Mouse (Mus musculus) thymus, postnatal 14 days (tissue): ENCODE results near the gene Olfr992.
"Not testable (repeated sequence)": the region's sequence is repeated elsewhere in the genome, so short reads cannot be mapped to it uniquely, and the experiment has no call there.

Experiments used
- DNase-seq: peaks from one replicate; pipeline ENCODE4 v3.0.0; 2021

The Olfr992 gene

DNA sequence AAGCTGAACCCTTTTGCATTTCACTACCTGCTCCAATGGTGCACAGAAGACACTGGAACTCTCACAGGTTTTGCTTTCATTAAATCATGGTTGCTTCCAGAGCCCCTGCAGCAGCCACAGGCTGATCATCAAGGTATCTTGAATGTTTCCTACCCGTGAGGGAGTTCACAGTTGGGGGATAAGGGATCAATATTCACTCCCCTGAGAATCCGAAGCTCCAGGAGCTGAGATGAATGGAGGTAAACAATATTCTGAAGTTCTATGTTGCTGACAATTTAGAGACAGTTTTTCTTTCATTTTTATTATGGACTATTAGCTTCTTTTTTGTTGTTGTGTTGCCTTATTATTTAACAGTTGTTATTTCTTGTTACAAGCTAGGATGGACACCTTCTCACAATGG, at the start of gene Olfr992:
Gene Olfr992, minus strand, starts transcription at position 101 of the 400 bp plus-strand sequence.
- DNase-seq = no peak

- no peak for DNase-seq
Observed at GRCm38 (mm10) chr2:85443539-85443938, 34.3 kb upstream of the Olfr992 start, which contains the start of gene Olfr995. Olfr995 (minus strand) TSS chr2:85443639.

- no peak for DNase-seq
Observed at GRCm38 (mm10) chr2:85442546-85442945, 33.3 kb upstream of the Olfr992 start.

DNA sequence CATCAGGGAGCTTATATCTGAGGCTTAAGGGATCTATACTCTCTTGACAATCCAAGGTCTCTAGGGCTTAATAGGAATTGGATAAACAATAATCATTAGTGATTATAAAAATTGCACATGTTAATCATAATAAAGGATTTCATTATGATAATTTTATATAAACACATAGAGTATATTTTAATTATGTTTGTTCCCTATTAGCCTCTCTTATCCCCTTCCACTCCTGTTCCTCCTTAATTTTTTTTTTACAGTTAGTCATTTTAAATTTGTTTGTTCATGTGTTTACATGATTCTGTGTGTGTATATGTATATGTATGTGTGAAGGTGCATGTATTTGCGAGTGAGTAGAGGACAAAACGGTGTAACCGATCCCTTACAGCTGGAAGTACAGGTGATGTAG, 27.1 kb upstream of the Olfr992 start, which contains the start of gene Olfr994:
Gene Olfr994, minus strand, starts transcription at position 101 of the 400 bp plus-strand sequence.
- DNase-seq = no peak

DNA sequence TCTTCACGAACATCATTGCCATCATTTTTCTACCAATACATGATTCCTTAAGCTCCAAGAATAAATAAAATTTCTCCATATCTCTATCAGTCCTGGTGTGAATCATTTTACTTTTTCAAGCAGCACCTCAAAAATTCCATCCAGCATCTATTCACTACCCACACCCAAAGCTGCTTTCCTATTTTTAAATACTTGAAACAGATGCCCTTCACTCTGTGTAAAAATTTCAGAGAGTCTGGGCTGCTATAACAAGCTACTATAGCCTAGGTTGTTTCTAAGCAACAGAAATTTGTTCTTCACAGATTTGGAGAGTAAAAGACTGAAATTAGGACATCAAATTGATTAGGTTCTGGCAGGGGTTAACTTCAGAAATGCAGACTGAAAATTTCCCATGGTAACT, 16.6 kb upstream of the Olfr992 start:
- DNase-seq = no peak

DNA sequence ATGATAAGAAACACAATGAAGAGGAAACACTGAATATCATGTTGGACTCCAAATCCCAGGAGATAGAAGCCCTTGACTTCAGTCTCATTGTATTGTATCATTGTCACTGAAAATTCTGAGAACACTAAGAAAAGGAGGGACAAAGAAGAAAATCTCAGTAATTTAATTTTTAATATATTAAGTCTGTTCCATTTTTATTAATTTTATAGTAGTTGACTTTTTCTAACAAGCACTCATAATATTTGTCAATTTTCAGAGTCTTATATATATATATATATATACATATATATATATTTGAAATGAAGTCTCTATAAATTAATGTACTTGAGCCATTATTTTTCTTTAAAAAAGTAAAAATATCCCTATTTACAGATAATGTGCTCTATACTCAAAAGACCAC, 5.5 kb upstream of the Olfr992 start, which contains the start of gene Olfr993:
Gene Olfr993, minus strand, starts transcription at position 101 of the 400 bp plus-strand sequence.
- DNase-seq = no peak

- DNase-seq = not testable (repeated sequence)
Observed at GRCm38 (mm10) chr2:85363127-85363526, 46.1 kb downstream of the Olfr992 start, which contains the start of gene Olfr988. Olfr988 (minus strand) TSS chr2:85363227.
